Mouse (Mus musculus) adrenal gland, adult 8-10 months (tissue): Measurements from ENCODE around the gene Trnau1ap. TPM values are rescaled to one million over a fixed set of nuclear protein-coding genes. Genes with fewer than 3 reads are reported as not detected.
"Not testable (repeated sequence)": the region's sequence is repeated elsewhere in the genome, so short reads cannot be mapped to it uniquely, and the experiment has no call there.

ENCODE experiments used
- DNase-seq: peaks from one replicate; pipeline ENCODE4 v3.0.0; 2022
- total RNA-seq, 4 experiments: library from RNA; stranded (reverse); gene quantifications; 2 replicates each; pipeline ENCODE4 v1.2.4; 2022

Gene Trnau1ap
- total RNA-seq, 4 experiments from 2014 or later = 29.4 to 44.1 (median 41.8) TPM

DNA sequence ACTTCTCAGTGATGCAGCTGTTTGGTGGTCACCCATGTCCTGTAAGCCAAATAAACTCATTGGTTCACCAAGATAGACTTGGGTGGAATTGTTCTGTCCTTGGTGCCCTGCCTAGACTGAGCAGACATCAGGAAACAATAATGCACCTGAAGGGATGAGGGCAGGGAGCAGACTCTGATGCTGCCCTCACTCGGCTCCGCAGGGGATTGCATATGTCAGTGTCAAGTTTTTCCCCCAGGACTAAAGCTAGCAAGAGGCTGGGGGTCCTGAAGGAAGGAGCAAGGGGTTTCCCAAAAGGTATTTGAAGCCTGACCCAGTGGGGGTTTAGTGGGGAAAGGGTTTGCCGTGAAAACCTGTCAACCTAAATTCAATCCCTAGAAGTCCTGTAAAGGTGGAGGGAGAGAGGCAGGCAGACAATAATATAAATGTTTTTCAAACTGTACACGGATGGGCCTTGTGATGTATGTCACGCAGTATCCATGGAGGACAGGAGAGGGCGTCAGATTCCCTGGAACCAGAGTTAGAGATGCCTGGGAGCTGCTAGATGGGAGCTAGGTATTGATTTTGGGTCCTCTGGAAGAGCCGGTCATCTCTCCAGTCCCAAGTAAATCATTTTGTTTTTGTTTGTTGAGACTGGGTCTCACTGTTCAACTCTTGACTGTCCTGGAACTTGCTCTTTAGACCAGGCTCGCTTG is 33.5 kb downstream of the Trnau1ap start:
- no peak for DNase-seq

DNA sequence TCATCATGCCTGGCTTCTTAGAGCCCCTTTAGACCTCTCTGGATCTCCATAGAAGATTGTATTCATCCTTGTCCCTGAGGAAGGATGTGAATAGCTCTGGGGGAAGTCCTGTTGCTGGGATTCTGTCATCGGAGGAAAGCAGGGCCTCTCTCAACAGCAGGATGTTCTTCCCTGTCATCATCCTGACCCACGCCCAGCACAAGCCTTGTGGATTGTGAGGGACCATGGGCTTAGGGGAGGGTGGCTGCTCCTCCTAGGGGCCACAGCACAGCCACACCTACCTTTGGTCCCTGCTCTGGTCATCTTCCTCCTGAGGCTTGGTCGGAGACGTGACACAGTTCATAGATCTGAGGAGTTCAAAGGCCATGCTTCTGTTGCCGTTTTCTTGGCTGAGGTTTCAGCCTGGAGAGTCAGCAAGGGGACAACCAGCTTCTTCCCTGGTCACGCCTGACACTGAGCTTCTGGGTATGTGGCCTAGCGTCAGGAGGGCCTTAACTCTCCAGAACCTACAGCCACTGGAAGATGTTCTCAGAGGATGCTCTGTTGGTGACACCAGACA is 35.6 kb downstream of the Trnau1ap start:
- no peak for DNase-seq

DNA sequence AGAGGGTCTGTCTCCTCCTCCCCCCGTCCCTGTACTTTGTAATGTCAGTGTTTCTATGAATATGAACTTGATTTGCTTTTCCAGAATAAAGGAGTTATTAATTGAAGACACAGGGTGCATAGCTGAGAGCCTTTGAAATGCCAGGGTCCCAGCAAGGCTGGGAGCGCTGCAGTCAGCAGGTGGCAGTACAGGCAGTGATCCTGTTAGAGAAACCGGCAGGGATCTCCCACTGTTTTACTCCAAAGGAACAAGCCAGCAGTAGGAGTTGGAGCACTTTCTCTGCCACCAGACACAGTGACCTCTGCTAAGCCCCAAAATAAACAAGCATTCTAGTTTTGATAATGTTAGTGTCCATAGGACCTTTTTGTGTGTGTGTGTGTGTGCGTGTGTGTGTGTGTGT is 36.4 kb downstream of the Trnau1ap start:
- DNase-seq = no peak

DNA sequence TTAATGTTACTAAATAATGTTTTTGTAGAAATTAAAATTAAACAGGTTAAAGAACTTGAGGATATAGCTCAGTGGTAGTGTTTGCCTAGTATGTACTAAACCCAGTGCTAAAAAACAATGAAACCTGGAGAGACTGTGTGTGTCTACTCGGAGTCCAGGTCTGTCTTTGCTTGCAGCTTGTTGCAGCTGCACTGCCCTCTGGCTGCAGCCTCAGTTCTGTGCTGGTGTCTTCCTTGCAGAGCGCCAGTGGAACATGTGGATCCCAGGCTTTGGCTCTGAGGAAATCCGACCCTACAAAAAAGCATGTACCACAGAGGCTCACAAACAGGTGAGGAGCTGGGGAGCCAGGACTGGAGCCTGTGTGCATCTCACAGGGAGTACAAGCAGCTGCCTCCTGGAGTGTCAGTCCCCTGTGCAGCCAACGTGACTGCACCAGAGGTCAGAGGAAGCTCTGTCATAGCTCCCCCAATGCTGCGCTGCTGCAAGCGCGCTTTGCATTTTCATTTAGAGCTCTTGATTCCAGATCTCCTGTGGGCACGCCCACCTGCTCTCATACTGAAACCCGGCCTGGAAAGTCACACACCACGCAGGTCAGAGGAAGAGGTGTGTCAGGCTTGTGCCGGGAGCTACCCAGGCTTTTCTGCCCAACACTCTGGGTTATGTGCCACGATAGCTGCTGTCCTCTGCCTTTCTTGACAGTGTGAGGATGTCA is 37.6 kb downstream of the Trnau1ap start:
- no peak for DNase-seq

DNA sequence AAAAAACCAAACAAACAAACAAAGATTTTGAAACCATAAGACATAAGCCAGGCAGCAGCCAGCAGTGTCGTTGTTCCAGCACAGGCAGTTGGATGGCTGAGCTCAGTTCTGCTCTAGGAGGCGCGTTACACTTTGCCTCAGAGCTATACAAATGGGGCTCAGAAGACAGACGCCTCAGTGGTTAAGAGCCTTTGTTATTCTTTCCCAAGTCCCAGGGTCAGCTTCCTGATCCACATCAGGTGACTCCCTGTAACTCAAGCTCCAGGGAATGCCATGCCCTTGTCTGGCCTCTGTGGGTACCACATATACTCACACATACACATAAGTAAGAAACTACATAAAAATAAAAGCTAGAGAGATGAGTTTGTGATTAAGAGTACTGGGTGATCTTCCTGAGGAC is 38.3 kb downstream of the Trnau1ap start:
- no peak for DNase-seq

DNA sequence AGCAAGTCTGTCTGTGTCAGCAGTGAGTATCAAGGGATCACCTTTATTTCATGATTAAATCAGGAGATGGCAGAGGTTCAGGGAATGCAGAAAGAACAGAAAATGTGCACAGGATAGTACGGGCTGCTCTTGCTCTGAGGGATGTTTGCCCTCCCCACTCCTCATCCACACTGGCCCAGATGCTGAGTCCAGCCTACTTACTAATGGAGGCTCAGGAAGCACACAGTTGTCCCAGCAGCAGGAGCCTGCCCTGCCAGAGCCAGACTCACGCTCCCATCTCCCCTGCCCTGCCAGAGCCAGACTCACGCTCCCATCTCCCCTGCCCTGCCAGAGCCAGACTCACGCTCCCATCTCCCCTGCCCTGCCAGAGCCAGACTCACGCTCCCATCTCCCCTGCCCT is 40.5 kb downstream of the Trnau1ap start:
- DNase-seq = not testable (repeated sequence)

DNA sequence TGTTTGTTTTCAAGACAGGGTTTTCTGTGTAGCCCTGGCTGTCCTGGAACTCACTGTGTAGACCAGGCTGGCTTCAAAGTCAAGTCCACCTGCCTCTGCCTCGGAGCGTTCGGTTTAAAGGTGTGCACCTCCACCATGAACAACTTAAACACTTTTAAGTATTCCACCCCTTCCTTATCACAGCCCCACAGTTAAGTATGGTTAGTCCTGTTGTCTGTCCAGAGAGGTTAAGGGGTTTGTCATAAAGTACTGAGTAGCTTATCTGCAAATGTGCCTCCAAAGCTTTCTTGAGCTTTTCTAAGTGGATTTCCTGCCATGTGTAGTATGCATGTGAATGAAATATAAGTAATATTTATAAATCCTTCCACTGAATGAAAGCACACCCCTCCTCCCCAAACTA is 53.4 kb downstream of the Trnau1ap start:
- no peak for DNase-seq

DNA sequence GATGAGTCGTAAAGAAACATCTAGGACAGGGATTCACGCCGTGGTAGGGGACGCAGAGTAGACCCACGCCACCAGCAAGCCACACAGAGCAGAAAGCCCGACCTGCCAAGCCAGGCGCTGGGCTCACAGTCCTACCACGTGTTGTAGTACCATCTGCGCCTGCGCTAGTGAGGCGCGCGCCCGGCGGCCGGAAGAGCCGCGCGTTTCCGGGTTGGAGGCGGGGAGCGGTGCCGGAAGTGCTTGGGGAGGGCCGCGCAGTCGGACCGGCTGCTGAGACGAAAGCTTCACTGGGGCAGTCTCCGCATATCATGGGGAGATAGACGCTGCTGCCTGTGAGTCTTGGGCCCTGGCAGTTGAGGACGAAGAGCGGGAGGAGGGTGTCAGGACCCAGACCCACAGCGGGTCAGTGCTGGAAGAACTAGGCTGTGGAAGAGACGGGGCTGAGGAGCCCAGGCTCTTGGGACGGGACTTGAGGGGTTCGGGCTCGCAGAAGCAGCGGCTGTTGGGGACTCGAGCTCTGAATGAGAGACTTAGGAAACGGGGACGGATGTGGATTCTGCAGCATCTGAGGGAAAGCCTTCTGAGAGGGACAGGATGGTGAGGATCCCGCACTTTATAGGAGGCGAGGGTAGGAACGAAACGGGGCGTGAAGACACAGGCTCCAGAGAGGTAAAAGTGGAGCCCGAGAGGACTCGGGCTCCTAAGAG is 55.0 kb downstream of the Trnau1ap start, which contains the start of gene Taf12:
Gene Taf12 (plus strand): TSS at position 220 of the 707 bp plus-strand sequence.
- peak; percentile 88 for DNase-seq

DNA sequence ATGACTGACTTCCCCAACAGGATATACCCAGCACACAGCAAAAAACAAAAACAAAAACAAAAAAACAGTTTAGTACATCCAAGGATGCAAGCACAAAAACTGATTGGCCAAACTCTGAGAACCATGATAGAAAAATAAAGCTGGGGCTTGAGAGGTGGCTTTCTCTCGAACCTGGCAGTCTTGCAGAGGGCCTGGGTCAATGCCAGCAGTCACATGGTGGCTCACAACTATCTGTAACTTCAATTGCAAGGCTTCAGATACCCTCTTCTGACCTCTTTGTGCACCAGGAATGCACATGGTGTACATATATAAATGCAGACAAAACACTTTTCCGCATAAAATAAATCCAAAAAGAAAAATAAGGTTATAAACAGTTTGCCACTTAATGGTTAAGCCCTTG is 56.2 kb downstream of the Trnau1ap start:
- no peak for DNase-seq

DNA sequence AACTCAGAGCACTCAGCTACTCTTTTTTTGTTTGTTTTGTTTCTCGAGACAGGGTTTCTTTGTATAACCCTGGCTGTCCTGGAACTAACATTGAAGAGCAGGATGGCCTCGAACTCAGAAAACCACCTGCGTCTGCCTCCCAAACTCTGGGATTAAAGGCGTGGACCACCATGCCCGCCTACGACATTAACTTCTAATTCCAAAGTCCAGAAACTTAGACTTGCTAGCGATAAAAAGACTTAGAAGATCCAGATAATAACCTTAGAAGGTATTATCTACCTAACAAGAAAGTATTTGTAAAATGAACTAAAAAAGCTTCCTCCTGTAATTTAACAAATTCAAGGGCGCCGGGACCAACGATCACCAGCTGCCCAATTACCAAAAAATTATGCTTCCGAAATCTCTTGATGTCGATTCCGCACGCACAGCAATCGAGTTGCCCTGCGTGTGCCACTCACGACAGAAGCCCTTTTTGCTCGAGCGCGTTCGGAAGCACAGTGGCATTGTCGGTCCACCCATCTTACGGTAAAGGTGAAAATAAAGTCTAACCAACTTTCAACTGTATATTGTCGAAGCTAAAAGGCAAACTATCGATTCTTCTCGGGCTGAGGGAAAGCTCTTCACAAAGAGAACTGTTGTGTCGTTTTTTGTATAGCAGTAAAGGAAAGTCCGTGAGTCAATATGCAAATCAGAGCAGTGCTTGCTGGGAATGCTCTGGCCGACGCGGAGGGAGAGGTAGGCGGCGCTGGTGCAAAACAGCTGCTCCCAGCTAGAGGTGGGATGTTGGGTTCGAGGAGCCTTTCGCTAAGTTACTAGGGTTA is 59.4 kb downstream of the Trnau1ap start:
- DNase-seq = peak; percentile 84

DNA sequence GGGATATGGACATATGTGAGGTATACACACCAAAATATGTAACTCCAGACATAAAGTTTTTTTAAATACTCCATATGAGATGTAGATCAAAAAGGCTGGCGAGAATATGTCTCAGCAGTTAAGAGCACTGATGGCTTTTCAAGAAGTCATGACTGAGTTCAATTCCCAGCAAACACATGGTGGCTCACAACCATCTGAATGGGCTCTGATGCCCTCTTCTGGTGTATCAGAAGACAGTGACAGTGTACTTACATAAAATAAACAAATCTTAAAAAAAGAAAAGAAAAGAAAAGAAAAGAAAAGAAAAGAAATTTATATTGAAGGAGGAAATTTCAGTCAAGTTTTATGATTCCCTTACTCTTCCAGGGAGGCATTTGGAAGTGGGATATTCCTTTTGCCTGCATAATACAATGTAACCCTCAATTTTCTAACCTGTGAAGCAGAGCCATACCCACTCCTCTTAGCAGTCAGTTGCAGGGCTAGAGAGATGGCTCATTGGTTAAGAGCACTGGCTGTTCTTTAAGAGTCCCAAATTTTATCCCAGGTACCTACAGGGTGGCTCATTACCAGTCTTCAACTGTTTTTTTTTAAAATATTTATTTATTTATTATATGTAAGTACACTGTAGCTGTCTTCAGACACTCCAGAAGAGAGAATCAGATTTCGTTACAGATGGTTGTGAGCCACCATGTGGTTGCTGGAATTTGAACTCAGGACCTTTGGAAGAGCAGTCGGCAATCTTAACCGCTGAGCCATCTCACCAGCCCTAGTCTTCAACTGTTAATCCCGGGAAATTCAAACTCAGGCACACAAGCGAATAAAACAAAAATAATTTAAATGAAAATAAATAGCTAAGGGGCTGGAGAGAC is 60.2 kb downstream of the Trnau1ap start:
- DNase-seq = no peak

DNA sequence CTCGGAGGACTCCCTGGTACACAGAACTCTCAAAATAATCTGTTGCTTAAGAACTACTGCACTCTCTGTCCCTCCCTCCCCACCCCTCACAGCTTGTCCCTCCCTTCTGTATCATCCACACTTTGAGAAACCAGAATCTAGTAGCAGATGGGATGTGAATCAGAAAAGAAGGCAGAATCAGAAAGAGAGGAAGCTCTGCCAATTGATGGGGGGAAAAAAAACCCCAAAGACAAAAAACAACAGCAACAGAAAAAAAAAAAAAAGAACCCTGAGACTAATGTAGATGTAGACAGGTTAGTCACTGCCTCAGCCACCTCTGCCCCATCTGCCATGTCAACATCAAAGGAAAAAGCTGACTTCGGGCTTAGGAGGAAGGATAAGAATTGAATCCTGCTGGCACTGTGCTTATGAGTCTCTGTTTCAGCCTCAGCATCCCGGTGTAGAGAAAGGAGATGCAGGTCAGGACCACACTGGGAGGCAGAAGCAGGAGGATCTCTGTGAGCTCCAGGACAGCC is 62.4 kb downstream of the Trnau1ap start:
- no peak for DNase-seq

DNA sequence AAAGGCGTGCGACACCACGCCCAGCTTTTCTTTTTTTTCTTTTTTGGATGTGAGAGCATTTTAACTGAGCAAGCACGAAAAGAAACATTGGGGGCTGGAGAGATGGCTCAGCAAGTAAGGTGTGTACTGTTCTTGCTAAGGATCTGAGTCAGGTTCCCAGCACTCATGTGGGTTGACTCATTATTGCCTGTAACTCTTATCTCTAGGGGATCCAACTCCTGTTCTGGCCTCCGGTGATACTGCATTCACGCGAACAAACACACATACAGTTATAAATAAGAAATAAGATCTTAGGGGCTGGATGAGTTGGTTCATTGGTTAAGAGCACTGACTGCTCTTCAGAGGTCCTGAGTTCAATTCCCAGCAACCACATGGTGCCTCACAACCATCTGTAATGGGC is 66.0 kb downstream of the Trnau1ap start:
- DNase-seq = no peak

DNA sequence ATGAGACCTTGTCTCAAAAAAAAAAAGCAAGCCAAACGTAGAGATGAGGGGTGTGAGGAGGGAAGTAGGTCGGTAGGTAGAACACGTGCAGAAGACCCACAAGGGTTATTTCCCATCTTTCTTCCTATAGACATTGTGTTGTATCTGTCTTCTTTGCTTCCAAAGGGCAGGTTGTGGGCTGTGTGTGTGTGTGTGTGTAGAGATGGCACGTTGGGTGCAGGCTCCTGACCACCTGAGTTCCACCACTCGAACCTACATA is 67.1 kb downstream of the Trnau1ap start:
- no peak for DNase-seq

Other genes with a start within 250 kb of the Trnau1ap start
- gene Oprd1, start 185.1 kb downstream of the Trnau1ap start, total RNA-seq = 1 to 10 TPM in 2 of 4 experiments, under 1 TPM in 2; 0.70 to 1.4 (median 0.93) TPM
- gene Ythdf2, start 117.2 kb downstream of the Trnau1ap start, total RNA-seq = 10 to 100 TPM; 48.1 to 62.4 (median 55.0) TPM
- 10 to 100 TPM; 16.3 to 24.8 (median 19.3) TPM for gene Gmeb1, start 67.9 kb downstream of the Trnau1ap start, total RNA-seq
- gene Taf12, start 55.2 kb downstream of the Trnau1ap start, total RNA-seq = 10 to 100 TPM; 25.6 to 33.0 (median 29.5) TPM
- 1 to 10 TPM; 2.6 to 5.1 (median 3.9) TPM for gene Rab42, start 26.2 kb downstream of the Trnau1ap start, total RNA-seq
- 10 to 100 TPM; 12.7 to 18.0 (median 15.7) TPM for gene Rcc1, start 24.1 kb upstream of the Trnau1ap start, total RNA-seq
- 10 to 100 TPM; 53.7 to 67.7 (median 58.6) TPM for gene Phactr4, start 93.0 kb upstream of the Trnau1ap start, total RNA-seq
- 10 to 100 TPM in 1 of 4 experiments, 1 to 10 TPM in 3; 7.7 to 11.0 (median 9.6) TPM for gene Med18, start 134.4 kb upstream of the Trnau1ap start, total RNA-seq
- gene Sesn2, start 181.0 kb upstream of the Trnau1ap start, total RNA-seq = 10 to 100 TPM; 13.4 to 16.2 (median 14.4) TPM
- 100 to 1,000 TPM; 275 to 400 (median 333) TPM for gene Atpif1, start 204.1 kb upstream of the Trnau1ap start, total RNA-seq
- gene Dnajc8, start 206.0 kb upstream of the Trnau1ap start, total RNA-seq = 100 to 1,000 TPM in 2 of 4 experiments, 10 to 100 TPM in 2; 92.6 to 121 (median 106) TPM
- 1 to 10 TPM; 1.6 to 6.1 (median 3.8) TPM for gene Ptafr, start 234.5 kb upstream of the Trnau1ap start, total RNA-seq